Mouse (Mus musculus) thymus, adult 2 months (tissue): ENCODE data around the gene Vmn1r210. TPM values are rescaled to one million over a fixed set of nuclear protein-coding genes. Genes with fewer than 3 reads are reported as not detected.
"Not testable (repeated sequence)": the region's sequence is repeated elsewhere in the genome, so short reads cannot be mapped to it uniquely, and the experiment has no call there.

Experiments used
- DNase-seq: peaks from one replicate; pipeline ENCODE4 v3.0.0; 2021
- H3K27ac ChIP-seq: fragments of 200-500 bp; 2 replicates; pipeline ENCODE4 v1.5.1; 2012; ENCODE audit warnings: low read length, control low read depth; ENCODE audit not compliant: control insufficient read depth, insufficient read depth
- H3K27me3 ChIP-seq: fragments of 200-500 bp; 2 replicates; pipeline ENCODE4 v1.6.1; 2012; ENCODE audit warnings: mild to moderate bottlenecking, low read length, moderate library complexity, mixed read lengths; ENCODE audit not compliant: control insufficient read depth, insufficient read depth
- H3K36me3 ChIP-seq: fragments of 200-500 bp; 2 replicates; pipeline ENCODE4 v1.6.1; 2012; ENCODE audit warnings: mild to moderate bottlenecking, low read length, moderate library complexity; ENCODE audit not compliant: control insufficient read depth, insufficient read depth
- H3K4me1 ChIP-seq: fragments of 200-500 bp; replicated peaks from 2 replicates; pipeline ENCODE4 v1.6.1; 2012; ENCODE audit warnings: low read length; ENCODE audit not compliant: control insufficient read depth, insufficient read depth
- H3K4me3 ChIP-seq: fragments of 200-500 bp; 2 replicates; pipeline ENCODE4 v1.5.1; 2012; ENCODE audit warnings: mild to moderate bottlenecking, low read length, control low read depth, moderate library complexity; ENCODE audit not compliant: control insufficient read depth, insufficient read depth
- WGBS: fragments of 180-500 bp; shearing (Covaris S2); methylation state at CpG from one replicate; pipeline ENCODE4 v1.1.7; 2018; 5-methylcytosine and 5-hydroxymethylcytosine counted together
- polyA plus RNA-seq: library from polyadenylated mRNA; depleted of rRNA; stranded (reverse); fragments of >200 nt; gene quantifications from 2 replicates; pipeline ENCODE4 v1.2.3, GENCODE M21; 2012; rRNA removed

Vmn1r210 gene
- polyA plus RNA-seq, 1 experiment: not detected

DNA sequence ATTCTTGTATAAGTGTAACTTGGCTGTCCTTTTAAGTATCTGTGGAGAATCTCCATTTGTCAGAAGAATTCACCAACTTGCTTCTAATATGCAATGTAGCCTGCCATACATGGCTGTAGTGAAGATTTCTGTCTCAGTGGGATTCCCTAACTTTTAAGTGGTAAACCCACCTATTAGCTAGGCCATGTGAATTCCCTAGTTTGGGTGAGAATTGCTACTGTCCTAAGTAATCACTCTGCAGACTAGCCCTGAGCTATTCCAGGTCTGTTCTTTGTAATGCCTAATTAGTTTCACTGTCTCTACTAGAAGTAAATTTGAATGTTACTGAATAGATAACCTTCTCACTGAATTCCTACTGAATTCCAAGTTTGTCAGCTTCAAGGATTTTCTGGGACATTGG, 47.0 kb downstream of the Vmn1r210 start:
- DNase-seq, H3K4me3 ChIP-seq, H3K36me3 ChIP-seq, H3K4me1 ChIP-seq, H3K27me3 ChIP-seq, H3K27ac ChIP-seq: not testable (repeated sequence)

DNA sequence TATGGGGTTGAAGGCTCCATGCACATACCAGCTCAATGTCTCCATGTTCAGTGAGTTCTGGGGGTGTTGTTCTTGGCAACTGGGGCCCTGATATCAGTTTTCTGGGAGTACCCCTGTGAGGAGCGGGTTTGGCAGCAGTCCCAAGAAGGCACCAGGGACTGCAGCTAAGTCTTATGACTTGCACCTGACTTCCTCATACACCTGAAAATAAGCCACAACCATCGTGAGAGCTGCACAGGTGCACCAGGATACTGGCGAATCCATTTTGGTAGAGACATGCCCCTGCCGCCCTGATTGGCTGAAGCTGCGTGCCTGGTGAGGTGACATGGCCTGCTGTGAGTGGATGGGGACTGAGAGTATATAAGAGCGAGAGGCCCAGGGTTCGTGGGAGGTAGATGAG, 53.8 kb downstream of the Vmn1r210 start, which contains the start of gene Vmn1r208:
Gene Vmn1r208, minus strand, starts transcription at position 101 of the 400 bp plus-strand sequence.
- not testable (repeated sequence) for H3K36me3 ChIP-seq, H3K4me1 ChIP-seq, H3K27me3 ChIP-seq, DNase-seq, H3K27ac ChIP-seq, H3K4me3 ChIP-seq
- no CpG with 5 or more reads among the region's 7 CpGs for WGBS

Other genes starting within 250 kb of the Vmn1r210 start
- not detected in 2 replicates for gene Vmn1r205, start 238.3 kb downstream of the Vmn1r210 start, polyA plus RNA-seq
- not detected in 2 replicates for gene Vmn1r206, start 207.1 kb downstream of the Vmn1r210 start, polyA plus RNA-seq
- not detected in 2 replicates for gene Vmn1r207-ps, start 101.7 kb downstream of the Vmn1r210 start, polyA plus RNA-seq
- gene Vmn1r208, start 53.9 kb downstream of the Vmn1r210 start, polyA plus RNA-seq: not detected in 2 replicates
- not detected in 2 replicates for gene Vmn1r209, start 21.7 kb downstream of the Vmn1r210 start, polyA plus RNA-seq
- not detected in 2 replicates for gene Vmn1r211, start 26.2 kb upstream of the Vmn1r210 start, polyA plus RNA-seq
- not detected in 2 replicates for gene Vmn1r212, start 52.9 kb upstream of the Vmn1r210 start, polyA plus RNA-seq
- not detected in 2 replicates for gene Vmn1r213, start 176.3 kb upstream of the Vmn1r210 start, polyA plus RNA-seq
- not detected in 2 replicates for gene Vmn1r214, start 199.1 kb upstream of the Vmn1r210 start, polyA plus RNA-seq
- not detected in 2 replicates for gene Vmn1r215, start 236.7 kb upstream of the Vmn1r210 start, polyA plus RNA-seq